Mouse (Mus musculus) B cell, adult (primary cell): Measurements from ENCODE around the gene Ubl4b. TPM values are rescaled to one million over a fixed set of nuclear protein-coding genes. Genes with fewer than 3 reads are reported as not detected.

Experiments
- total RNA-seq: library from RNA; stranded (reverse); gene quantifications from 4 replicates; pipeline ENCODE4 v1.2.4, GENCODE M21; 2023; ENCODE audit not compliant: inconsistent age

The Ubl4b gene
- not detected in 4 replicates for total RNA-seq

GRCm38 (mm10) chr3:107554842-107555241 is at the start of gene Ubl4b:
TSS of gene Ubl4b (minus strand) at chr3:107555073.

DNA sequence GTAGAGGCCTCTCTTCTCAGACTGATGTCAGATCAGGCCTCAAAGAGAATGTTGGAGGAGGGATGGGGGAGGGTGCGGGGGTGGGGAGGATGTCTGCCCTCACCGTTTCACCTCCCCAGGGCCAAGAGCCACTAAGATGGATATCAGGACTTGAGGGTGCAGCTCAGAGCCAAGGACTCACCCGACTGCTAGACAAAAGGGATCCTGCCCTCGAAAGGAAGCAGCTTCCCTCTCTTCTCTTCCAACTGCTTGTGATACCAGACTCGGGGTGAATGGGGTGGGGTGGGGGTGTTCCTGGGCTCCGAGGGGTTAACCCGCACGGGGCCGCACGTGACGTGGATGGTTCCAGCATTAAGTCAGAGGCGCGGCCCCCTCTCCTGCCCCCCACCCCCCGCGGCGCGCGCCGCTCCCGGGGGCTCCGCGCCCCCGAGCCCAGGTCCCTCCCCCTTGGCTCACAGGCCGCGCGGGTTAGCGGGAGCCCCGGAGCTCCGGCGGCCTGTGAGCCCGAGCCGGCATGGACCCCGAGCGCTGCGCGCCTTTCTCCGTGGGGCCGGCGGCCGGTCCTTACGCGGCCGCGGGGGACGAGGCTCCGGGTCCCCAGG is 39.9 kb upstream of the Ubl4b start, which contains the start of gene Alx3:
TSS of gene Alx3 (plus strand) at position 370 of the 602 bp plus-strand sequence.

DNA sequence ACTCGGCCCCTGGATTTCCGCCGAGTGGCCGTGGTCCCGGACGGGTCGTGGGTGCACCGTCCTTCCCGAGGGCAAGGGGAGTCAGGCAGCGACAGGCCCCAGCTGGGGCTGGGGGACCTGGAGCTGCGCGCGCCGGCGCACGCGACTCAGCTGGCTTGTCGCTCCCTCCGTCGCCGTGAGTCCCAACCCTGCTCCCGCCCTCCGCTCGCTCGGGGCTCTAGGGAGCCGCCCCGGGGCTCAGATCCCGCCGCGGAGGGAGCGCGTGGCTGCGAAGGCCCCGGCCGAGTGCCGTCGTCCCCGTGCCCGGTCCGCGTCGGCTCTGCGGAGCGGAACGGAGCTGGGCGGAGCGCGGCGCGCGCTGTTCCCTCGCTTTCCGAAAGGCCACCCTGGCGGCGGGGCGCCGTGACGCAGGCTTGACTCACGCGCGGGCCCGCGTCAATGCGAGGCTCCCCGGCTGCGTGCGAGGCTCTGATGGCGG is 37.2 kb downstream of the Ubl4b start, which contains the start of gene Slc6a17:
TSS of gene Slc6a17 (minus strand) at position 388 of the 478 bp plus-strand sequence.

Other genes with a start within 250 kb of the Ubl4b start
- gene Rbm15, start 221.4 kb downstream of the Ubl4b start, total RNA-seq, result 62.7 to 70.0 TPM (median 66.3 TPM) in 4 replicates
- not detected in 4 replicates for gene Kcnc4, start 95.5 kb downstream of the Ubl4b start, total RNA-seq
- gene Slc6a17, start 37.1 kb downstream of the Ubl4b start, total RNA-seq, result not detected in 4 replicates
- not detected in 4 replicates for gene Alx3, start 40.0 kb upstream of the Ubl4b start, total RNA-seq
- not detected in 4 replicates for gene Gm10961, start 76.2 kb upstream of the Ubl4b start, total RNA-seq
- 48.3 to 54.4 TPM (median 50.9 TPM) in 4 replicates for gene Strip1, start 76.6 kb upstream of the Ubl4b start, total RNA-seq
- gene Ahcyl1, start 141.5 kb upstream of the Ubl4b start, total RNA-seq, result 66.3 to 72.5 TPM (median 68.1 TPM) in 4 replicates
- gene Csf1, start 205.4 kb upstream of the Ubl4b start, total RNA-seq, result 6.3 to 8.0 TPM (median 6.8 TPM) in 4 replicates